Mouse (Mus musculus) fat pad, adult 2 months (tissue): ENCODE measurements around the gene Scn8a.
"Not testable (repeated sequence)": the region's sequence is repeated elsewhere in the genome, so short reads cannot be mapped to it uniquely, and the experiment has no call there.

ENCODE experiments used
- DNase-seq: peaks from one replicate; pipeline ENCODE4 v3.0.0-alpha.2; 2011; ENCODE audit warnings: low read depth, low spot score; ENCODE audit errors: extremely low read depth

Scn8a gene

GRCm38 (mm10) chr15:100869558-100869957 lies at the start of gene Scn8a:
Gene Scn8a (plus strand): TSS chr15:100869858.
- no peak for DNase-seq

- DNase-seq, result no peak
These were observed 47.8 kb upstream of the Scn8a start for GRCm38 (mm10) chr15:100821824-100822223.

GRCm38 (mm10) chr15:100822370-100822769 lies 47.3 kb upstream of the Scn8a start:
- not testable (repeated sequence) for DNase-seq

- DNase-seq, result no peak
These were observed 44.3 kb upstream of the Scn8a start for GRCm38 (mm10) chr15:100825249-100825856.

- DNase-seq, result no peak
These were observed 43.6 kb upstream of the Scn8a start for GRCm38 (mm10) chr15:100826076-100826475.

GRCm38 (mm10) chr15:100829775-100830174 lies 39.9 kb upstream of the Scn8a start:
- DNase-seq, result no peak

- DNase-seq, result no peak
These were observed 39.0 kb upstream of the Scn8a start for GRCm38 (mm10) chr15:100830682-100831081.

- DNase-seq, result no peak
These were observed 37.5 kb upstream of the Scn8a start for GRCm38 (mm10) chr15:100832144-100832543.

- no peak for DNase-seq
These were observed 36.9 kb upstream of the Scn8a start for GRCm38 (mm10) chr15:100832784-100833183.

- no peak for DNase-seq
These were observed 32.9 kb upstream of the Scn8a start for GRCm38 (mm10) chr15:100836729-100837128.

- DNase-seq, result no peak
These were observed 31.0 kb upstream of the Scn8a start for GRCm38 (mm10) chr15:100838607-100839207.

- DNase-seq, result no peak
These were observed 25.3 kb upstream of the Scn8a start for GRCm38 (mm10) chr15:100844336-100844735.

GRCm38 (mm10) chr15:100845049-100845879 lies 24.4 kb upstream of the Scn8a start:
- DNase-seq, result no peak

- DNase-seq, result no peak
These were observed 22.5 kb upstream of the Scn8a start for GRCm38 (mm10) chr15:100847193-100847592.

GRCm38 (mm10) chr15:100857586-100857985 lies 12.1 kb upstream of the Scn8a start:
- no peak for DNase-seq

GRCm38 (mm10) chr15:100860856-100861255 lies 8.8 kb upstream of the Scn8a start:
- DNase-seq, result no peak

GRCm38 (mm10) chr15:100865556-100865955 lies 4.1 kb upstream of the Scn8a start:
- no peak for DNase-seq

- DNase-seq, result no peak
These were observed 530 bp downstream of the Scn8a start for GRCm38 (mm10) chr15:100870001-100870774.

GRCm38 (mm10) chr15:100870775-100871106 lies 1.1 kb downstream of the Scn8a start:
- DNase-seq, result no peak

GRCm38 (mm10) chr15:100871107-100872011 lies 1.7 kb downstream of the Scn8a start:
- no peak for DNase-seq
